Mouse (Mus musculus) kidney, embryonic 16.5 days (tissue): ENCODE data around the gene Schip1. TPM values are rescaled to one million over a fixed set of nuclear protein-coding genes. Genes with fewer than 3 reads are reported as not detected.

ENCODE experiments used
- ATAC-seq: fragments of 200-750 bp; cut with Nextera tagmentation; 2 replicates; pipeline ENCODE4 v1.8.0; 2017; ENCODE audit warnings: moderate TSS enrichment; ENCODE audit not compliant: low FRiP score, low TSS enrichment
- H3K27ac ChIP-seq: fragments of 300-500 bp; sonication (generic); 2 replicates; pipeline ENCODE4 v1.5.1; 2014; ENCODE audit warnings: low read length
- H3K27me3 ChIP-seq: fragments of 300-500 bp; sonication (generic); 2 replicates; pipeline ENCODE4 v1.6.1; 2014; ENCODE audit warnings: low read length, control low read depth, mixed read lengths; ENCODE audit not compliant: insufficient read depth
- H3K36me3 ChIP-seq: fragments of 300-500 bp; sonication (generic); 2 replicates; pipeline ENCODE4 v1.6.1; 2014; ENCODE audit warnings: low read length, control low read depth, mixed read lengths; ENCODE audit not compliant: insufficient read depth
- H3K4me1 ChIP-seq: fragments of 300-500 bp; sonication (generic); 2 replicates; pipeline ENCODE4 v1.6.1; 2014; ENCODE audit warnings: low read length, control low read depth, mixed read lengths; ENCODE audit not compliant: insufficient read depth
- H3K4me2 ChIP-seq: fragments of 300-500 bp; sonication (generic); replicated peaks from 2 replicates; pipeline ENCODE4 v1.6.1; 2014; ENCODE audit warnings: low read depth, low read length
- H3K4me3 ChIP-seq: fragments of 300-500 bp; sonication (generic); 2 replicates; pipeline ENCODE4 v1.5.1; 2014; ENCODE audit warnings: mild to moderate bottlenecking, low read length
- H3K9ac ChIP-seq: fragments of 300-500 bp; sonication (generic); replicated peaks from 2 replicates; pipeline ENCODE4 v1.6.1; 2014; ENCODE audit warnings: low read length
- H3K9me3 ChIP-seq: fragments of 300-500 bp; sonication (generic); 2 replicates; pipeline ENCODE4 v1.6.1; 2016; ENCODE audit warnings: low read length, control low read depth
- WGBS: fragments of 180-500 bp; shearing (Covaris S2); extraction: QIAGEN DNeasy Blood & Tissue Kit; methylation state at CpG from one replicate; pipeline ENCODE4 v1.1.7; 2014; 5-methylcytosine and 5-hydroxymethylcytosine counted together
- polyA plus RNA-seq: library from polyadenylated mRNA; unstranded; fragments of >200 nt; fragmentation: Nextera tagmentation; extraction: Ambion mirVana; gene quantifications from 2 replicates; pipeline ENCODE4 v1.2.1, GENCODE M21; 2015

The Schip1 gene
- polyA plus RNA-seq, 1 experiment from 2014 or later, result 48.9 TPM

- H3K9me3 ChIP-seq, result no peaks in the 10 kb centered on the region
- no peaks in the 10 kb centered on the region for H3K27me3 ChIP-seq
- H3K4me3 ChIP-seq, result no peak overlapping the region
- H3K9ac ChIP-seq, result no peak overlapping the region
- peak overlapping the region; percentile 14; the same call in 1 of the 2 replicates for H3K4me2 ChIP-seq
- H3K36me3 ChIP-seq, result no peaks in the 10 kb centered on the region
- 71% methylated on average over 8 of the region's 8 CpGs for WGBS
- no peak for ATAC-seq
- H3K27ac ChIP-seq, result no peak overlapping the region
- H3K4me1 ChIP-seq, result peaks cover 37% of the 10 kb centered on the region
These were observed 510.0 kb downstream of the Schip1 start for GRCm38 (mm10) chr3:68574565-68574964.

GRCm38 (mm10) chr3:68575636-68576340, 511.2 kb downstream of the Schip1 start:
- Histone ChIP-seq H3K9ac (no peak overlapping the region), H3K27me3 (no peaks in the 10 kb centered on the region), H3K4me3 (no peak overlapping the region), H3K36me3 (no peaks in the 10 kb centered on the region), H3K4me1 (peaks cover 37% of the 10 kb centered on the region), H3K27ac (peak overlapping the region; percentile 14; the same call in 1 of the 2 replicates), H3K9me3 (no peaks in the 10 kb centered on the region), H3K4me2 (no peak overlapping the region)
- WGBS, result 67% methylated on average over 10 of the region's 10 CpGs
- ATAC-seq, result no peak

GRCm38 (mm10) chr3:68576431-68576830, 511.8 kb downstream of the Schip1 start:
- Histone ChIP-seq H3K4me3 (no peak overlapping the region), H3K4me2 (no peak overlapping the region), H3K9me3 (no peaks in the 10 kb centered on the region), H3K36me3 (no peaks in the 10 kb centered on the region), H3K9ac (no peak overlapping the region), H3K27me3 (no peaks in the 10 kb centered on the region), H3K27ac (peak overlapping the region; percentile 14; the same call in 1 of the 2 replicates), H3K4me1 (peaks cover 37% of the 10 kb centered on the region)
- ATAC-seq, result peak; percentile 46; the same call in 1 of the 2 replicates
- WGBS, result 17% methylated on average over 7 of the region's 7 CpGs

- no peaks in the 10 kb centered on the region for H3K9me3 ChIP-seq
- 50% methylated on average over 5 of the region's 5 CpGs for WGBS
- no peak overlapping the region for H3K9ac ChIP-seq
- no peak overlapping the region for H3K4me2 ChIP-seq
- H3K4me3 ChIP-seq, result no peak overlapping the region
- H3K4me1 ChIP-seq, result peaks cover 38% of the 10 kb centered on the region
- H3K27me3 ChIP-seq, result no peaks in the 10 kb centered on the region
- no peaks in the 10 kb centered on the region for H3K36me3 ChIP-seq
- ATAC-seq, result no peak
- H3K27ac ChIP-seq, result no peak overlapping the region
These were observed 512.3 kb downstream of the Schip1 start for GRCm38 (mm10) chr3:68576948-68577347.

GRCm38 (mm10) chr3:68581591-68581990, 517.0 kb downstream of the Schip1 start:
- H3K9ac ChIP-seq, result no peak overlapping the region
- H3K4me2 ChIP-seq, result no peak overlapping the region
- H3K36me3 ChIP-seq, result no peaks in the 10 kb centered on the region
- peaks cover 28% of the 10 kb centered on the region for H3K4me1 ChIP-seq
- H3K4me3 ChIP-seq, result no peak overlapping the region
- no peak for ATAC-seq
- no peak overlapping the region for H3K27ac ChIP-seq
- H3K9me3 ChIP-seq, result no peaks in the 10 kb centered on the region
- 67% methylated on average over 13 of the region's 13 CpGs for WGBS
- no peaks in the 10 kb centered on the region for H3K27me3 ChIP-seq

- no peak overlapping the region for H3K4me3 ChIP-seq
- H3K9me3 ChIP-seq, result no peaks in the 10 kb centered on the region
- peaks cover 31% of the 10 kb centered on the region for H3K4me1 ChIP-seq
- H3K36me3 ChIP-seq, result no peaks in the 10 kb centered on the region
- peak overlapping the region; percentile 76 for H3K27ac ChIP-seq
- no peaks in the 10 kb centered on the region for H3K27me3 ChIP-seq
- no peak overlapping the region; the same call in 1 of the 2 replicates for H3K9ac ChIP-seq
- H3K4me2 ChIP-seq, result 0 out of 2 replicates have a peak overlapping the region, but pooled peaks have one; percentile 32
- 79% methylated on average over 12 of the region's 12 CpGs for WGBS
- peak; percentile 13; the same call in 1 of the 2 replicates for ATAC-seq
These were observed 517.6 kb downstream of the Schip1 start for GRCm38 (mm10) chr3:68582103-68582740.

- Histone ChIP-seq H3K4me1 (peaks cover 40% of the 10 kb centered on the region), H3K4me2 (peak overlapping the region; percentile 32), H3K9me3 (no peaks in the 10 kb centered on the region), H3K27me3 (no peaks in the 10 kb centered on the region), H3K4me3 (no peak overlapping the region), H3K36me3 (no peaks in the 10 kb centered on the region), H3K27ac (peak overlapping the region; percentile 76), H3K9ac (peak overlapping the region; percentile 31)
- WGBS, result 19% methylated on average over 14 of the region's 14 CpGs
- no peak; the same call in 1 of the 2 replicates for ATAC-seq
These were observed 518.6 kb downstream of the Schip1 start for GRCm38 (mm10) chr3:68583031-68583693.

GRCm38 (mm10) chr3:68583771-68584511, 519.3 kb downstream of the Schip1 start:
- Histone ChIP-seq H3K4me3 (no peak overlapping the region), H3K9ac (peak overlapping the region; percentile 31; the same call in 1 of the 2 replicates), H3K4me2 (peak overlapping the region; percentile 32), H3K27ac (peak overlapping the region; percentile 76), H3K4me1 (peaks cover 40% of the 10 kb centered on the region), H3K27me3 (no peaks in the 10 kb centered on the region), H3K9me3 (no peaks in the 10 kb centered on the region), H3K36me3 (no peaks in the 10 kb centered on the region)
- no peak for ATAC-seq
- 63% methylated on average over 14 of the region's 14 CpGs for WGBS

- Histone ChIP-seq H3K27me3 (no peaks in the 10 kb centered on the region), H3K4me2 (no peak overlapping the region), H3K9ac (no peak overlapping the region), H3K4me1 (peaks cover 40% of the 10 kb centered on the region), H3K9me3 (no peaks in the 10 kb centered on the region), H3K36me3 (no peaks in the 10 kb centered on the region), H3K27ac (no peak overlapping the region), H3K4me3 (no peak overlapping the region)
- ATAC-seq, result no peak
- WGBS, result 83% methylated on average over 4 of the region's 4 CpGs
These were observed 520.6 kb downstream of the Schip1 start for GRCm38 (mm10) chr3:68585213-68585612.
